Mouse (Mus musculus) urinary bladder, postnatal 14 days (tissue): ENCODE measurements at regions not wholly inside any gene's neighbourhood (a gene's known extent, or its start where the extent isn't known, plus 50 kb on each side); places are given as distances from the start of the nearest gene placed in this dataset.

Experiments
- DNase-seq: peaks from one replicate; pipeline ENCODE4 v3.0.0; 2021; ENCODE audit warnings: low spot score

- no peak for DNase-seq
These were observed 63.2 kb upstream of the Bmp6 start for GRCm38 (mm10) chr13:38281712-38282111.

- no peak for DNase-seq
These were observed 56.9 kb upstream of the Bmp6 start for GRCm38 (mm10) chr13:38287960-38288359.

GRCm38 (mm10) chr13:38288572-38289440 is 56.1 kb upstream of the Bmp6 start:
- DNase-seq: no peak

GRCm38 (mm10) chr13:38290287-38290941 is 54.5 kb upstream of the Bmp6 start:
- DNase-seq: peak; percentile 69

- no peak for DNase-seq
These were observed 53.4 kb upstream of the Bmp6 start for GRCm38 (mm10) chr13:38291487-38291886.
